Mouse (Mus musculus) midbrain, postnatal 0 days (tissue): ENCODE measurements around the gene Ptgdr2. TPM values are rescaled to one million over a fixed set of nuclear protein-coding genes. Genes with fewer than 3 reads are reported as not detected.
A peak's percentile ranks its signal among the peaks of the same experiment; 100 is the strongest.

Source experiments
- ATAC-seq: fragments of 200-750 bp; cut with Nextera tagmentation; 2 replicates; pipeline ENCODE4 v1.8.0; 2017; ENCODE audit warnings: moderate number of reproducible peaks, mild to moderate bottlenecking, moderate TSS enrichment, moderate library complexity; ENCODE audit not compliant: low FRiP score
- DNase-seq: peaks from one replicate; pipeline ENCODE4 v3.0.0-alpha.2; 2015; ENCODE audit warnings: low spot score
- H3K27ac ChIP-seq: fragments of 300-500 bp; sonication (generic); 2 replicates; pipeline ENCODE4 v1.5.1; 2014; ENCODE audit warnings: low read depth, mild to moderate bottlenecking, low read length, mixed read lengths
- H3K27me3 ChIP-seq: fragments of 300-500 bp; sonication (generic); 2 replicates; pipeline ENCODE4 v1.6.1; 2014; ENCODE audit warnings: low read length, control low read depth, mixed read lengths; ENCODE audit not compliant: insufficient read depth
- H3K36me3 ChIP-seq: fragments of 300-500 bp; sonication (generic); 2 replicates; pipeline ENCODE4 v1.6.1; 2014; ENCODE audit warnings: low read length, control low read depth, mixed read lengths; ENCODE audit not compliant: insufficient read depth
- H3K4me1 ChIP-seq: fragments of 300-500 bp; sonication (generic); 2 replicates; pipeline ENCODE4 v1.6.1; 2014; ENCODE audit warnings: mild to moderate bottlenecking, control low read depth, antibody characterized with exemption, low read length, mixed read lengths; ENCODE audit not compliant: insufficient read depth
- H3K4me2 ChIP-seq: fragments of 300-500 bp; sonication (generic); 2 replicates; pipeline ENCODE4 v1.6.1; 2014; ENCODE audit warnings: low read depth, mild to moderate bottlenecking, low read length, mixed read lengths; ENCODE audit not compliant: poor library complexity, severe bottlenecking
- H3K4me3 ChIP-seq: fragments of 300-500 bp; sonication (generic); 2 replicates; pipeline ENCODE4 v1.5.1; 2014; ENCODE audit warnings: low read depth, mild to moderate bottlenecking, low read length, moderate library complexity
- H3K9ac ChIP-seq: fragments of 300-500 bp; sonication (generic); replicated peaks from 2 replicates; pipeline ENCODE4 v1.6.1; 2014; ENCODE audit warnings: mild to moderate bottlenecking, low read length, moderate library complexity, mixed read lengths; ENCODE audit not compliant: poor library complexity, severe bottlenecking
- H3K9me3 ChIP-seq: fragments of 300-500 bp; sonication (generic); 2 replicates; pipeline ENCODE4 v1.6.1; 2016; ENCODE audit warnings: low read length, control low read depth
- CTCF ChIP-seq: IDR thresholded peaks from 2 replicates; pipeline ENCODE4 v1.5.1; 2016; ENCODE audit warnings: antibody characterized with exemption, mild to moderate bottlenecking
- WGBS: fragments of 180-500 bp; shearing (Covaris S2); extraction: QIAGEN DNeasy Blood & Tissue Kit; methylation state at CpG from one replicate; pipeline ENCODE4 v1.1.7; 2014; 5-methylcytosine and 5-hydroxymethylcytosine counted together
- polyA plus RNA-seq: library from polyadenylated mRNA; unstranded; fragments of >200 nt; fragmentation: Nextera tagmentation; extraction: Ambion mirVana; gene quantifications from 2 replicates; pipeline ENCODE4 v1.2.1, GENCODE M21; 2015
- total RNA-seq: library from RNA; depleted of rRNA; stranded (reverse); fragments of >200 nt; gene quantifications from 2 replicates; pipeline ENCODE4 v1.2.3, GENCODE M21; 2014; rRNA removed

The Ptgdr2 gene
- total and polyA plus RNA-seq, 2 experiments from 2014 or later, result 0.16 to 1.4 TPM

DNA sequence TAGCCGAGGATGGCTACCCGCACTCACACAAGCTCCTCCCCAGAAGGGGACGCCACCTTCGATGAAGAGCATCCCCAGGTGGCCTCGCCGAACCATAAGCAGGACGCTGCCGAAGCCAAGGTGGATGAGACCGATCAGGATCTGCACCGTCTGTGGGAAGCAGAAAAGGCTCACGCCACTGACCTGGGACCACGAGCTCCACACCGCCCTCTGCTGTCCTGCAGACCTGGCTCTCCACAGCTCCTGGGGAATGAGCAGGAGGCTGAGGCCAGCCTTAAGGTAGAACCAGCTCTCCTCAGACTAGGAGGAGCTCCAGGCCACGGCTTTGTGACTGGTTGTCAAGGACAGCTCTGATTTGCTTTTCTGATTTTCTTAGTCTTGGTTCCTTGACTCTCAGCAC lies 46.2 kb downstream of the Ptgdr2 start:
- Histone ChIP-seq H3K9ac (no peak overlapping the region), H3K4me2 (no peak overlapping the region), H3K36me3 (no peaks in the 10 kb centered on the region), H3K4me3 (no peak overlapping the region), H3K27me3 (no peaks in the 10 kb centered on the region), H3K4me1 (no peaks in the 10 kb centered on the region), H3K27ac (no peak overlapping the region), H3K9me3 (no peaks in the 10 kb centered on the region)
- no peak for ATAC-seq
- 19% methylated on average over 14 of the region's 14 CpGs for WGBS
- no peak for DNase-seq
- peak; percentile 50 for TF ChIP-seq CTCF

DNA sequence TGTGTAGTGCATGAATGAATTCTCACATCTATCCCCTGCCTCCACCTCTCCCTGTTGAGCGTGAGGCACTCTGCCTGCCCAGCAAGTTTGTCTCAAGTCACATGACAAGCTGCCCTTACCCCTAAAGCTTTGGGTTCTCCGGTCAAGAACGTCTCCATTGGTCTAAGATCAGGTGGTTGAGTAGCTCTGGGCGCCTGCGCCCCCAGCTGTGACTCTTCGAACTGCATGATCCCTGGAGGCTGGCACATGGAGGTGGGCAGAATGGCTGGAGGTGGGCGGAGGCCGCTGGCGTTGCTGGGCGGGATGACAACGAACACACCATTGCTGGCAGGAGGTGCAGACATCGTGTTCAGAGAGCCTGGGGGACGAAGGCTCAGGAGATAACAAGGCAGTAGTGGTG lies 47.6 kb downstream of the Ptgdr2 start:
- no peak overlapping the region for H3K9ac ChIP-seq
- no peaks in the 10 kb centered on the region for H3K36me3 ChIP-seq
- H3K27ac ChIP-seq, result no peak overlapping the region
- no peak overlapping the region for H3K4me3 ChIP-seq
- H3K4me1 ChIP-seq, result no peaks in the 10 kb centered on the region
- H3K27me3 ChIP-seq, result no peaks in the 10 kb centered on the region
- H3K4me2 ChIP-seq, result no peak overlapping the region
- TF ChIP-seq CTCF, result no peak
- ATAC-seq (no peak), DNase-seq (no peak)
- 79% methylated on average over 13 of the region's 13 CpGs for WGBS
- no peaks in the 10 kb centered on the region for H3K9me3 ChIP-seq

DNA sequence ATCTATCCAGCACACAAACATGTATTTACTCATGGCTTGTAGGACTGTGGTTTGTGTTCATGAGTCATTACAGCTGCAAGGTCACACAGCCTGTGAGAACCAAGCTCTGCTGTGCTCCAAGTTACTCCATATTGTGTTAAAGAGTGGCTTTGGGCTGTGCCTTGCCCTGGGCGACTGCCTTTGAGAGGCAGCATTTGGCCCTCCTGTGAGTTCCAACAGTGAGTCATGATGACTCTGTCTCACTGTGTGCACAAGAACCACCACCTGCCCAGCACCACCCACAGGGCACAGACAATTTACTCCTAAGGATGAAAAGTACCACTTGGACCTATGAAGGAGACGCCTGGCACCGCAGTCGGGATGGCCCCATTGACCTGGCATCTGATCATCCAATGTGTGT lies 48.9 kb downstream of the Ptgdr2 start:
- DNase-seq, result no peak
- no peak overlapping the region for H3K4me2 ChIP-seq
- ATAC-seq, result no peak
- no peak for TF ChIP-seq CTCF
- H3K36me3 ChIP-seq, result no peaks in the 10 kb centered on the region
- no peaks in the 10 kb centered on the region for H3K9me3 ChIP-seq
- 97% methylated on average over 4 of the region's 4 CpGs for WGBS
- no peaks in the 10 kb centered on the region for H3K27me3 ChIP-seq
- H3K27ac ChIP-seq, result no peak overlapping the region
- no peak overlapping the region for H3K9ac ChIP-seq
- H3K4me3 ChIP-seq, result no peak overlapping the region
- no peaks in the 10 kb centered on the region for H3K4me1 ChIP-seq

DNA sequence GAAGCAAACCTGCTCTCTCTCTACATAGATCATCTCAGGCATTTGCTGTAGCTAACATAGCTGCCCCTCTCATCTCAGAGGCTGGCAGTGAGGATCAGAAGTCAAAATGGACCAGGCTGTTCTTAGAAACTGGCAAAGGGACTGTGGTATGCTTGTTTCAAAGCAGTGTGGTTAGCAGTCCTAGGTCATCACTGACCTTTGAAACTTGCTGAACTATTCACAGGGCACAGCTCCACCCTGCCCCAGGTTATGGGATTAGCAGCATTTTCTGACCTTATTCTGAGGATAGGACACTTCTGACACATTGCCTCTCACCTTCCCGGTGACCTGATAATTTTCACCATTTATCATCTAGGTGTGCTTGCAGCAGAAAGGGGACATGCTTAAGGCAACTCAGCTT lies 51.6 kb downstream of the Ptgdr2 start:
- no peaks in the 10 kb centered on the region for H3K27me3 ChIP-seq
- no peaks in the 10 kb centered on the region for H3K4me1 ChIP-seq
- ATAC-seq (no peak), DNase-seq (no peak)
- H3K36me3 ChIP-seq, result no peaks in the 10 kb centered on the region
- H3K9me3 ChIP-seq, result no peaks in the 10 kb centered on the region
- no peak overlapping the region for H3K9ac ChIP-seq
- no peak overlapping the region for H3K4me3 ChIP-seq
- H3K4me2 ChIP-seq, result no peak overlapping the region
- WGBS, result 92% methylated on average over 1 of the region's 1 CpGs
- no peak overlapping the region for H3K27ac ChIP-seq
- TF ChIP-seq CTCF, result no peak

DNA sequence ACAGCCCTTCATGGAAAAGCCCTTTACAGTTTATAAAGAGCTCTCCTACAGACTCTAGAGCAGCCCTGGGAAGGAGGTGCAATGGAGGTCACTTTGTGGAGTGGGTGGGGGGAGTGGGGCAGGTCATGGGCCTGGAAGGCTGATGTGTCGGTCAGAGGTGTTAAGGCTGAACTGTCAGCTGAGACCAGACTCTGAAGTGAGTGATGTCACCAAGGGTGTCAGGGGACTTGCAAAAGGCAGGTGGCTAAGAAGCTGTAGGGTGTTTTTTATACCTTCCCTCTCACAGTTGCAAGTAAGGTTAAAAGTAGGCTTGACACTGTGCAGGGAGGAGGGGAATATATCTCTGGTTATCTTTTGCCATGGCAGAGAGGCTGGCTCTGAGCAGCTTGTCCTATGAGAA lies 53.8 kb downstream of the Ptgdr2 start:
- no peak for DNase-seq
- Histone ChIP-seq H3K36me3 (no peaks in the 10 kb centered on the region), H3K27me3 (no peaks in the 10 kb centered on the region), H3K9ac (no peak overlapping the region), H3K9me3 (no peaks in the 10 kb centered on the region), H3K27ac (no peak overlapping the region), H3K4me3 (no peak overlapping the region), H3K4me1 (no peaks in the 10 kb centered on the region), H3K4me2 (no peak overlapping the region)
- ATAC-seq, result no peak
- WGBS, result 56% methylated on average over 1 of the region's 1 CpGs
- no peak for TF ChIP-seq CTCF

DNA sequence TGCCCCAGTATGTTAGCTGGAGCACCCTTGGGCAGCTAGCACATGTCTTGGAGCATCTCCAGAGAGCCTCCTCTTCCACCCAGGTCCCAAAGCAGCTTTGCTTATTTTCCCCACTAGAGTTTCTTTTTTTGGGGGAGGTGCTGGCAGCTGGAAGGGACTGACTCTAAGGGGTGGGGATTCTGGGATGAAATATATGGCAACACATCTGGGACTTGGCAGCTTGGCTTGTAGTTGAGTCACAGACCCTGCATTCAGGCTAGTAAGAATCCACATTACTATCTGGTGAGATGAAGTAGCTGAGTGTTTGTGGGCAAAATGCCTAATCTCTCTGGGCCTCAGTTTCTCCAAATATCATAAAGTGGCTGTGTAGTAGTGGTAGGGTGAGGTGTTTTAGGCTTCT lies 55.0 kb downstream of the Ptgdr2 start:
- Histone ChIP-seq H3K36me3 (no peaks in the 10 kb centered on the region), H3K4me2 (no peak overlapping the region), H3K27me3 (no peaks in the 10 kb centered on the region), H3K4me1 (no peaks in the 10 kb centered on the region), H3K27ac (no peak overlapping the region), H3K9ac (no peak overlapping the region), H3K9me3 (no peaks in the 10 kb centered on the region), H3K4me3 (no peak overlapping the region)
- ATAC-seq (no peak), DNase-seq (no peak)
- no peak for TF ChIP-seq CTCF

Other genes with a start within 250 kb of the Ptgdr2 start
- 17.5 and 22.4 TPM in 2 replicates for gene Vps37c, start 248.4 kb upstream of the Ptgdr2 start, total RNA-seq
- 22.9 and 28.0 TPM in 2 replicates for gene Vps37c, start 248.4 kb upstream of the Ptgdr2 start, polyA plus RNA-seq
- 0.55 and 0.85 TPM in 2 replicates for gene Cd5, start 198.2 kb upstream of the Ptgdr2 start, total RNA-seq
- 0.50 and 0.53 TPM in 2 replicates for gene Cd5, start 198.2 kb upstream of the Ptgdr2 start, polyA plus RNA-seq
- not detected in 2 replicates for gene Cd6, start 107.1 kb upstream of the Ptgdr2 start, total RNA-seq
- 0.22 TPM in 1 of 2 replicates, not detected in the other for gene Cd6, start 107.1 kb upstream of the Ptgdr2 start, polyA plus RNA-seq
- gene Slc15a3, start 97.4 kb upstream of the Ptgdr2 start, total RNA-seq, result 1.3 and 1.7 TPM in 2 replicates
- 0.33 and 0.56 TPM in 2 replicates for gene Slc15a3, start 97.4 kb upstream of the Ptgdr2 start, polyA plus RNA-seq
- gene Tmem132a, start 67.2 kb upstream of the Ptgdr2 start, total RNA-seq, result 403 and 429 TPM in 2 replicates
- 207 and 213 TPM in 2 replicates for gene Tmem132a, start 67.2 kb upstream of the Ptgdr2 start, polyA plus RNA-seq
- 21.3 and 22.9 TPM in 2 replicates for gene Tmem109, start 55.2 kb upstream of the Ptgdr2 start, total RNA-seq
- gene Tmem109, start 55.2 kb upstream of the Ptgdr2 start, polyA plus RNA-seq, result 39.2 and 39.3 TPM in 2 replicates
- 281 and 298 TPM in 2 replicates for gene Prpf19, start 41.9 kb upstream of the Ptgdr2 start, total RNA-seq
- 37.8 and 38.1 TPM in 2 replicates for gene Prpf19, start 41.9 kb upstream of the Ptgdr2 start, polyA plus RNA-seq
- gene Zp1, start 16.5 kb upstream of the Ptgdr2 start, total RNA-seq, result 0.14 and 0.82 TPM in 2 replicates
- 0.98 and 1.4 TPM in 2 replicates for gene Zp1, start 16.5 kb upstream of the Ptgdr2 start, polyA plus RNA-seq
- 6.5 and 6.7 TPM in 2 replicates for gene Ccdc86, start 12.1 kb downstream of the Ptgdr2 start, total RNA-seq
- gene Ccdc86, start 12.1 kb downstream of the Ptgdr2 start, polyA plus RNA-seq, result 13.1 and 13.5 TPM in 2 replicates
- not detected in 2 replicates for gene Ms4a10, start 37.5 kb downstream of the Ptgdr2 start, total RNA-seq
- not detected in 2 replicates for gene Ms4a10, start 37.5 kb downstream of the Ptgdr2 start, polyA plus RNA-seq
- gene Ms4a15, start 56.1 kb downstream of the Ptgdr2 start, total RNA-seq, result not detected in 2 replicates
- 0.09 TPM in 1 of 2 replicates, not detected in the other for gene Ms4a15, start 56.1 kb downstream of the Ptgdr2 start, polyA plus RNA-seq
- gene Ms4a18, start 80.9 kb downstream of the Ptgdr2 start, total RNA-seq, result not detected in 2 replicates
- gene Ms4a18, start 80.9 kb downstream of the Ptgdr2 start, polyA plus RNA-seq, result not detected in 2 replicates
- gene Ms4a8a, start 143.9 kb downstream of the Ptgdr2 start, total RNA-seq, result not detected in 2 replicates
- gene Ms4a8a, start 143.9 kb downstream of the Ptgdr2 start, polyA plus RNA-seq, result not detected in 2 replicates
- not detected in 2 replicates for gene 1700017D01Rik, start 193.7 kb downstream of the Ptgdr2 start, total RNA-seq
- gene 1700017D01Rik, start 193.7 kb downstream of the Ptgdr2 start, polyA plus RNA-seq, result not detected in 2 replicates
- not detected in 2 replicates for gene 1700025F22Rik, start 228.2 kb downstream of the Ptgdr2 start, total RNA-seq
- gene 1700025F22Rik, start 228.2 kb downstream of the Ptgdr2 start, polyA plus RNA-seq, result not detected in 2 replicates